Mouse (Mus musculus) G1E (cell line): ENCODE data around the gene Man1a. TPM values are rescaled to one million over a fixed set of nuclear protein-coding genes. Genes with fewer than 3 reads are reported as not detected.

Experiments
- ATAC-seq: 2 replicates; pipeline ENCODE4 v1.8.0; 2016; ENCODE audit warnings: mild to moderate bottlenecking; ENCODE audit not compliant: insufficient number of reproducible peaks, poor library complexity, low FRiP score, severe bottlenecking; ENCODE audit errors: extremely low read depth
- DNase-seq: peaks from one replicate; pipeline ENCODE4 v3.0.0; 2012; ENCODE audit warnings: low spot score
- H3K27me3 ChIP-seq: 2 replicates; pipeline ENCODE4 v1.6.1; 2012; ENCODE audit warnings: mild to moderate bottlenecking, low read length, inconsistent platforms; ENCODE audit not compliant: insufficient read depth
- H3K36me3 ChIP-seq: replicated peaks from 2 replicates; pipeline ENCODE3; 2012; ENCODE audit warnings: mild to moderate bottlenecking, inconsistent platforms
- H3K4me1 ChIP-seq: 2 replicates; pipeline ENCODE4 v1.6.1; 2012; ENCODE audit warnings: low read depth, low read length, inconsistent platforms, mixed read lengths; ENCODE audit not compliant: insufficient read depth
- H3K4me3 ChIP-seq: 2 replicates; pipeline ENCODE4 v1.5.1; 2012; ENCODE audit warnings: low read depth, mild to moderate bottlenecking, inconsistent platforms, low read length, moderate library complexity, mixed read lengths
- H3K9me3 ChIP-seq: replicated peaks from 2 replicates; pipeline ENCODE4 v1.6.1; 2012; ENCODE audit warnings: inconsistent platforms
- CTCF ChIP-seq: IDR thresholded peaks from 2 replicates; pipeline ENCODE4 v1.5.1; 2012; ENCODE audit warnings: low read depth, low read length, inconsistent platforms, mixed read lengths
- GATA1 ChIP-seq: IDR thresholded peaks from 2 replicates; pipeline ENCODE4 v1.6.1; 2012; ENCODE audit warnings: borderline replicate concordance, low read length, inconsistent platforms, mixed read lengths
- GATA2 ChIP-seq: IDR thresholded peaks from 2 replicates; pipeline ENCODE4 v1.6.1; 2012; ENCODE audit warnings: low read depth, low read length, inconsistent platforms, borderline replicate concordance
- POLR2AphosphoS5 ChIP-seq: IDR thresholded peaks from 2 replicates; pipeline ENCODE4 v1.6.1; 2012; ENCODE audit warnings: low read depth, low read length, inconsistent platforms; ENCODE audit not compliant: insufficient replicate concordance
- TAL1 ChIP-seq: conservative IDR thresholded peaks from 2 replicates; pipeline ENCODE4 v1.6.1; 2012; ENCODE audit warnings: low read depth, low read length, inconsistent platforms, mixed read lengths
- polyA plus RNA-seq: library from polyadenylated mRNA; stranded (reverse); fragments of >175 nt; gene quantifications from 2 replicates; pipeline ENCODE4 v1.2.3, GENCODE M21; 2012
- total RNA-seq, 2 experiments: library from RNA; stranded (forward) in 1 of 2; stranded (reverse) in 1 of 2; fragments of 200-1000 nt in 1 of 2; fragments of >200 nt in 1 of 2; fragmentation: Nextera tagmentation in 1 of 2; gene quantifications; 2 replicates each; pipeline ENCODE4 v1.2.3; 2014 to 2017

The Man1a gene
- total and polyA plus RNA-seq, 3 experiments = 0.03 to 6.6 (median 0.05) TPM

- Histone ChIP-seq H3K9me3 (peaks cover 19% of the 10 kb centered on the region), H3K27me3 (no peaks in the 10 kb centered on the region), H3K4me1 (no peaks in the 10 kb centered on the region), H3K4me3 (no peak overlapping the region), H3K36me3 (no peaks in the 10 kb centered on the region)
- TF ChIP-seq GATA2 (no peak), CTCF (no peak), POLR2AphosphoS5 (no peak), GATA1 (no peak), TAL1 (no peak)
- no peak for ATAC-seq
- no peak for DNase-seq
Measured at GRCm38 (mm10) chr10:54074609-54075421, 1.6 kb downstream of the Man1a start.

GRCm38 (mm10) chr10:54074247-54074608 is 2.2 kb downstream of the Man1a start:
- no peak for DNase-seq
- H3K4me1 ChIP-seq = no peaks in the 10 kb centered on the region
- no peak for ATAC-seq

GRCm38 (mm10) chr10:54073641-54074203 is 2.7 kb downstream of the Man1a start:
- Histone ChIP-seq H3K36me3 (no peaks in the 10 kb centered on the region), H3K4me3 (no peak overlapping the region), H3K4me1 (no peaks in the 10 kb centered on the region), H3K27me3 (no peaks in the 10 kb centered on the region), H3K9me3 (peaks cover 19% of the 10 kb centered on the region)
- TF ChIP-seq POLR2AphosphoS5 (no peak), GATA1 (no peak), CTCF (no peak), TAL1 (no peak), GATA2 (no peak)
- ATAC-seq (no peak), DNase-seq (no peak)

More at GRCm38 (mm10) chr10:54074247-54074608, 2.2 kb downstream of the Man1a start:
- no peak overlapping the region for H3K4me3 ChIP-seq
- no peaks in the 10 kb centered on the region for H3K36me3 ChIP-seq
- H3K27me3 ChIP-seq = no peaks in the 10 kb centered on the region
- TF ChIP-seq CTCF = no peak
- TF ChIP-seq POLR2AphosphoS5 = no peak
- no peak for TF ChIP-seq GATA2
- TF ChIP-seq TAL1 = no peak
- no peak for TF ChIP-seq GATA1
- peaks cover 19% of the 10 kb centered on the region for H3K9me3 ChIP-seq

DNA sequence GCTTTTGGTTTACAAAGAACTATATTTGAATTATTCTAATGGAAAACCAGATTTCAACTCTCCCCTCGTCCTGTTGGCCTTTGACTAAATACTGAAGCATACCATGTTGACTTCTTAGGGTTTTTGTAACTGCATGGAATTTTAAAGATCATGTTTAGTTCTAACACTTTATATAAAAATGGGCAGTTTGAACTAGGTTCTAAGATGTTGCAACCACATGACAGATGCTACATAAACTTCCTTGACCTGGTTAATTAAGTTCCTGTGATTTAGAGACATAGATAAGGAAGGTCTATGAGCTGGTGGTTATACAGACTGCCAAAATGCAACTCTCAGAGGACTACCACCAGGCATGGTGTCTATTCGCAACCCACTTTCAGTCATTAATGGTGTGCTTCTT is 4.1 kb downstream of the Man1a start:
- no peak for ATAC-seq
- TF ChIP-seq TAL1 = no peak
- no peak for TF ChIP-seq CTCF
- no peak for TF ChIP-seq GATA1
- no peak for TF ChIP-seq GATA2
- no peak for TF ChIP-seq POLR2AphosphoS5
- Histone ChIP-seq H3K27me3 (no peaks in the 10 kb centered on the region), H3K4me1 (no peaks in the 10 kb centered on the region), H3K4me3 (no peak overlapping the region), H3K36me3 (no peaks in the 10 kb centered on the region), H3K9me3 (peaks cover 19% of the 10 kb centered on the region)
- no peak for DNase-seq

DNA sequence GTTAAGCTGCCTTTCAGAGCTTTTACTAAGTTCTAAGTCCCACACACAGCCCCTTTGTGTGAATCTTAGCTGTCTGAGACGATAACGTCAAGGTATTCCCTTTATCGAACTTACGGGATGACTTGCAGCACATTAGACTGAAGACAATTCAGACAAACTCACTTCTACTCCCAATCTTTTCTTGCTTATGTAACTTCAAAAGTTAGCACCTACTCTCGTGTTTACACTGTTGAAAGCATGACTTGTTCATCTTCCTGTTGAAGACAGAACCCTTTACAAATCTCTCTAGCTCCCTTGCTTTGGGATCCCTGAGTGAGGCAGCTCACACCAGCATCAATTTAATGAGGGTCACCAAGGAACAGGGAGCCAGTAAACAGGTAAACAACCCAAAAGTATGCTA is 5.9 kb downstream of the Man1a start:
- Histone ChIP-seq H3K4me1 (no peaks in the 10 kb centered on the region), H3K9me3 (peaks cover 15% of the 10 kb centered on the region), H3K27me3 (no peaks in the 10 kb centered on the region), H3K36me3 (no peaks in the 10 kb centered on the region), H3K4me3 (no peak overlapping the region)
- DNase-seq = no peak
- ATAC-seq = no peak
- TF ChIP-seq CTCF (no peak), GATA2 (no peak), POLR2AphosphoS5 (no peak), GATA1 (no peak), TAL1 (no peak)

DNA sequence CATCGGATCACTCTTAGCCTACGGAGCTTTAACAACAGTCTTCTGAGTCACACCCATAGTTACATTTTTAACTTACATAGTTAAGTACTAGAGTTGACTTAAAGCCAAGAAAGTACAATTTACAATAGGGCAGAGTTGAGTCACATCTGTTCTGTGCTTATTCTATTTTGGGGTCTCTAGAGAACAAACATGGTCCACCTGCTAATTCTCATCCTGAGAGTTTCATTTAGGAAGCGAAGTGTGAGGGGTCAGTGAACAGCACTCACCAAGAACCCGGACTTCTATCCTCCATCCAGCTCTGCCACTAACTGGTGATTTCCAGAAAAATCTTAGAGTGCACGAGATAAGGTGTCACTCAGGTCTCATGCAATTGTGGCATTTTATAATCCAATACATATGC is 7.0 kb downstream of the Man1a start:
- H3K36me3 ChIP-seq = no peaks in the 10 kb centered on the region
- H3K27me3 ChIP-seq = no peaks in the 10 kb centered on the region
- H3K4me1 ChIP-seq = no peaks in the 10 kb centered on the region
- no peak for TF ChIP-seq POLR2AphosphoS5
- TF ChIP-seq GATA2 = no peak
- no peak for TF ChIP-seq CTCF
- TF ChIP-seq TAL1 = no peak
- no peak for TF ChIP-seq GATA1
- H3K9me3 ChIP-seq = peaks cover 5% of the 10 kb centered on the region; the same call in 1 of the 2 replicates
- DNase-seq (no peak), ATAC-seq (no peak)
- no peak overlapping the region for H3K4me3 ChIP-seq
